Mouse (Mus musculus) ES-E14 (cell line): ENCODE measurements around the gene Slc39a13.

Experiments
- CHD2 ChIP-seq: IDR thresholded peaks from 2 replicates; pipeline ENCODE4 v1.6.1; 2014; ENCODE audit warnings: mild to moderate bottlenecking, low read depth, low read length, inconsistent platforms
- MAFK ChIP-seq: IDR thresholded peaks from 2 replicates; pipeline ENCODE4 v1.6.1; 2014; ENCODE audit warnings: mild to moderate bottlenecking, low read depth, low read length, inconsistent platforms; ENCODE audit not compliant: insufficient read depth

DNA sequence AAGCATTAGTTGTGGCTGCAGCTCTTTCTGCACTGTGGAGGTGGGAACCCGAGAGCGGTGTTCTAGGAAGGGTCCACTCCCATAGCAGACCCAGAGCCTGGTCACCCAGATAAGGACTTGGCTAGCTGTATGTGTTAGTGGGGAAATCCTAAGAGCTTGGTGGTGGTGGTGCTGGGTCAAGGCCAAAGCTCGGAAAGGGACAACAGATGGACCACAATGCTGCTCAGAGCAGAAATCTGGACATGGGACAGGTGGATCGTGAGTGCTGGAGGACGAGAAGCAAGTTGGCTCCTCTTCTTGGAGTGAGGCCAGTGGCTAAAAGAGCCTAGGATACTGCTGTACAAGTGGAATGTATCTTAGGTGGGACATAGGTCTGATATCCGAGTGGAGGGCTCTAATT, 49.3 kb upstream of the Slc39a13 start:
- no peak for TF ChIP-seq MAFK
- TF ChIP-seq CHD2, result no peak
